Mouse (Mus musculus): Measurements from ENCODE around the gene Ryr3.

Ryr3 gene

DNA sequence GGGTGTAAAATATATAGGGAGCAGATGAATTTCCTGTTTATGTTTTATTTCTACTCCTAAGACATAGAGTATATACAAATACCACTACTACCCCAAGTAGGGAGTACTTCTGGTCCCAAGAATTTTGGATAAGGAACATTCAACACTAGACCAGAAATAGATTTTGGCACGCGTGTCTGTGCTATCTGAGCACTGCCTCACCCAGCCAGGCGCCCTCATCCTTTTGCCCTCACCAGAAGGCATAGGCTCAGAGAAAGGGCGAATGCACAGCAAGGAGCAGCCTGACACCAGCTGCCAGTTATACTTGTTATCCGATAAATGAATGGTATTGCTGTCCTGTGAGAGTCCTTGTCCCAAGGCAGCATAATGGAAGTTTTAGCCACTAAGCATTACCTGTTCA, 579.7 kb downstream of the Ryr3 start:
- DNase-seq (ENCODE audit: low spot score), result no peak

DNA sequence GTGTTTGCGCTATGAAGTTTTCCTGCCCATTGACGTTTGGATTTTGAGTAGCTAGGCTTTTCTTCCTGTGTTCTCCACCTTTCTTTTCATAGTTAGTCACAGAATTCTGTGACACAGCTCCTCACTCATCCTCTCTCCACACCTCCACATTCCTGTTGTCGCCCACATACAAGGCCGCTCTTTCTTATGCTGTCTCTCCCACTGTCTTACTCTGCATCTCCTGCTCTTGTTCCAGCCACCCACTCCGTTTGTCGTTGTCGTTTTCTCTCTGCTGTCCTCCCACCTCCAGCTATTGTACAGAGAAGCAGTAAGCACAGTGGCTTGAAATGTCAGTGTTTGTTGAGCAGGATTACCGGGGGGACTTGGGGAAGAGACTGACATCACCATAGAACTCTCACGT, 584.4 kb downstream of the Ryr3 start:
- no peak for DNase-seq (ENCODE audit: low spot score)

DNA sequence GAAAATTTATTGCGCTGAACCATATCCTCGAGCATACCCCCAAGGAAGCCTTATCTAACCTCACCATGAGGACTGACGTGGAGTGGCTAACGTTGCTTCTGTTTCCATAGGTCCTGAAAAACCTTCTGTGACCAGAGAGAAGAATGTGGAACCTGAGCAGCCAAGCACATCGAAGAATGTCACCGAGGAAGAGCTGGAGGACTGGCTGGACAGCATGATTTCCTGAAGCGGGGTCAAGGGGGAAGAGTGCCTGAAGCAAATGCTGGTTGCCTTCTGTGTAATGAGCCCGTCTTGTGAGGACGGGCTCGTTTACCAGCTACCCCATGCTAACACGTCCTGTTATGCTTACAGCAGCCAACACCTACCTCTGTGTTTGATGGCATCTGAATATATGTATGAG, 586.2 kb downstream of the Ryr3 start:
- DNase-seq (ENCODE audit: low spot score), result no peak

DNA sequence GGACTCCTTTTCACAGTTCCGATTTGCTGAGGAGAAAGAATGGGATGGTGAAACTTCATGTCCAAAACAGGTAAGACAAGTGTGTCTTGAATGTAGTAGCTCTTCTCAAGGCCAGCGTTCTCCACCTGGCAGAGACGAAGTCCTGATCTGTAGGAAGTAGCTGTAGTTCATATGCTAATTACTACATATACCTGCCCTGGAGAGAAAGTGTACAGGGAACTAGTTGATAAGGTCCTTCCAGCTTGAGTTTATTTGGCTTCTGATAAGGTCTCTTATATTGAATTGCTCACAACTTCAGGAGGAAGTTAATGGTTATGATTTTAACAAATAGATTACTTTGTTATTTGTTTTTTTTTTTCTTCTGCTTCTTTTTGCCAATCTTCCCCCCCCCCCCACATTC, 591.7 kb downstream of the Ryr3 start:
- DNase-seq (ENCODE audit: low spot score), result no peak

DNA sequence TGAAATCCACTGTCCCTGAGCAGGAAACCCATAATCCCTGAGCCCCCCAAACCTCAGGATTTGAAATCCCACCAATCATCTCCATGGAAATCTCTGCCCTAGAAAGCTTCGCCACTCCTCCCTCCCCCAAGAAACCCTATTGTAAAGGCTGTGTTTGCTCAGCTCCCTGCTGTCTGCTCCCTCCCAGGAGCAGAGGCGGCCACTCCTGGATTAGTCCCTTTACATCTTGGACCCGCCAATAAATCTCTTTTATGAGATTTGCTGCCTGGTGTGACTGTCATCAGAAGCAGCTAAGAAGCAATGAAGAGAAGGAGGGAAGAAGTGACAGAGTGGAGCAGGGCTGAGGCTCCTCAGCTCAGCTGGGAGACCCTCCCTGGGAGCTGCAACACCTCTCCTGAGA, 599.7 kb downstream of the Ryr3 start:
- no peak for DNase-seq (ENCODE audit: low spot score)

DNA sequence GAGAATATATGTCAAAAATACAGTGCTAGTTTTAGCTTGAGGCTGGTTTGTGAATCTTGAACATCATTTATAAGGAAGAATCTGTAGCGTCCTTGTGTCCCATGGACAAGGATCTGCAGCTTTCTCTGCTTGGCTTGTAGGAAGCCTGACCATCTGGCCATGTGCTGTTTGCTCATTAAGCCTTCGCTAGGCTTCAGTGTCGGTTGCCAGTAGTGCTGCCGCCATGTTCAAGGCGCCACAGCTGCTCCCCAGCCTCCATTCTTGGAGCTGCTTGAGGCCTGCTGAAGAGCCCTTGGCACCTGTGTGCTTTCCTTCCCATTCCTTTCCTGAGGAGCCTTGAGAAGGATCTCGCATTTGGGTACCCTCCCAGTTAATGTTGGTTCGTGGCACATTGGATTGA, 602.5 kb downstream of the Ryr3 start:
- no peak for DNase-seq (ENCODE audit: low spot score)

DNA sequence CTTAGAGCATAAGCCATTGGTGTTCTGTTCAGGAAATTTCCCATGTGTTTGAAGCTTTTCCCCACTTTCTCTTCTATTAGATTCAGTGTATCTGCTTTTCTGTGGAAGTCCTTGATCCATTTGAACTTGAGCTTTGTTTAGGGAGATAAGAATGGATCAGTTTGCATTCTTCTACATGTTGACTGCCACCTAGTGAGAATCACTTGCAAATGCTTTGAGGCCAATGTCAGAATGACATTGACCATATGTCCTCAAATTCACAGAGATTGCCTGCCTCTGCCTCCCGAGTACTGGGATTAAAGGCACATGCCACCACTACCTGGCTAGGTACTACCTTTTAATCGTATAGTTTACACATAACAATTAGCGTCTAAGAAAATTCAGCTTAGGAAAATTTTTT, 604.3 kb downstream of the Ryr3 start:
- DNase-seq (ENCODE audit: low spot score), result no peak

DNA sequence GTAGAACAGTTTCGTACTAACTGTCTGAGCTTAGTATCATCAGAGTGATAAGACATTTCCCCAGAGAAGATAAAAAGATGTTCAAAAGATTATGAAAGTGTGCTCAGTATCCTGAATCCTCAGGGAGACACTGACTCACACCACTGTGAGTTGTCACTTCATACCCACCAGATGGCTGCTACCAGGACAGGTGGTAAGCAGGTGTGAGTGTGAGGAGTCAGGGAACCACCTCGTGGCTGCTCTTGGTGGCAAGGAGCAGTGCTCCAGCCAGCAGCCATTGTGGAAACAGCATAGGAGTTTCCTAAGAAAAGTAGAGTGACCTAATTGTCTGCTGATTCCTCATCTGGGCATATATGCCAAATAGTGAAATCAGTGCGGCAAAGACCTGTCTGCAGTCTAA, 610.4 kb downstream of the Ryr3 start:
- no peak for DNase-seq (ENCODE audit: low spot score)

DNA sequence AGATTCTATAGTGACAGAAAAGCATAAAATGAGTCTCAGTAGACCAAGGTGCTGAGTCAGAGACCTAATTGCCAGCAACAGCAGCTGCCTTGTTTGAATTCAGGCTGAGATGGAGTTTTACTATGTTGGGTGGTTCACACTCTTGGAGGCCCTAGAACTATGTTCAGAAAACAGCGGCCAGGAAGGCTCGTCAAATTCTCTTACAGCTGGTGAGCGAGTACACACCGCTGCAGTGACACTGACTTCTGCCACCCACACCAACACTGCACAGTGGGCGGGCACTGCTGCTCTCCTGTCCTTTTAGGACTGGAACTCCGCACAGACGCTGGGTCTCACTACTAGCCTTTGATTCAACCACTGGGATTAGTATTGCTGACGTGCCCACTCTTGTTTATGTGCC, 614.4 kb downstream of the Ryr3 start:
- no peak for DNase-seq (ENCODE audit: low spot score)

DNA sequence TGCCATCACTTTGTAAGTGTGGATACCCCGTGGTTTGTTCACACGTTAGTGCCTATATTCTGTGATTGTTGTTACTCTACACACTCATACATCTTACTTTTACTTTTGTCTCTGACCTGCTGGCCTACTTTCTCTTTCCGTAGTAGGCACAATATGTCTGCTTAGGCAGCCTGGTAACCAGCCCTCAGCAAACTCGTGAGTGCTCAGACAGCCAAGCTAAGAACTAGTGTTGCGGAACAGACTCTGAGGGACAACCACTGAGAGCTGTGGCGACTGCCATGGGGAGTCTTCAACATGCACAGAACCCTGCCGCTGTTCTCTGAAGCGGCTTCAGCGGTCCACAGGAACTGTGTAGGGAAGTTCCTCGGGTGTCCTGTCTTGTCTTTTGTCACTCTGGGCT, 616.7 kb downstream of the Ryr3 start:
- no peak for DNase-seq (ENCODE audit: low spot score)

DNA sequence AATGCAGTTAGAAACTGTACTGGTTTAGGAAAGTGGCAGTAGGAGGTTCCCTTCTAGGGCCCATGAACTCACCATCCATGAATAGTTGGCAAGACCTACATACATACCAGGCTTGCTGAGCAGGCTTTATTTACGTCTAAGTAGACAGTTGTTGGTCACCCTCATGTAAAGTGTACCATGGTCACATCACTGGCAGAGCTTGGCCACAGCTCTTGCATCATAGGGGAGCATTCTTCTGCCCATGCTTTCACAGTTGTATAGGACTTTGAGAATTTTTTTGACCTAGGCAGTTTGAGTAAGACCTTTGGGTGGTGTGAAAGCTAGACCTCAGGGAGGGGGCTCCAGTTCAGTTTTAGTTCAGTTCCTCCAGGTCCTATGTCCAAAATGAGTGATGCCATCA, 619.8 kb downstream of the Ryr3 start:
- DNase-seq (ENCODE audit: low spot score), result no peak

DNA sequence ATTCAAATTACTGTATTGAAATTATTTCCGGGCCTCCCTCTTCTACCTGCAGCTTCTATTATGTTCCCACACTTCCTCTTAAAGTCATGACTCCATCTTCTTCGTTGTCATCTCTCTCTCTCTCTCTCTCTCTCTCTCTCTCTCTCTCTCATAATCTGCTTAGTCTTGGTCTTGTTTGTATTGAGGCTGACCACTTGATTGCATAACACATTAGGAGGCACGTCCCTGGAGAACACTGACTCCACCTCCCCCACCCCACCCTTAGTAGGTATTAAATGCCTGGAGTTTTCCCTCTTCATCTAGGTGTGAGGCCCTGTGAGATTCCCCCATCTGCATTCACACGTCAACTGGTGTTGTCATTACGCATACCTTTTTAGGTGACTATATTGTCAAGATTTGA, 620.5 kb downstream of the Ryr3 start:
- no peak for DNase-seq (ENCODE audit: low spot score)

DNA sequence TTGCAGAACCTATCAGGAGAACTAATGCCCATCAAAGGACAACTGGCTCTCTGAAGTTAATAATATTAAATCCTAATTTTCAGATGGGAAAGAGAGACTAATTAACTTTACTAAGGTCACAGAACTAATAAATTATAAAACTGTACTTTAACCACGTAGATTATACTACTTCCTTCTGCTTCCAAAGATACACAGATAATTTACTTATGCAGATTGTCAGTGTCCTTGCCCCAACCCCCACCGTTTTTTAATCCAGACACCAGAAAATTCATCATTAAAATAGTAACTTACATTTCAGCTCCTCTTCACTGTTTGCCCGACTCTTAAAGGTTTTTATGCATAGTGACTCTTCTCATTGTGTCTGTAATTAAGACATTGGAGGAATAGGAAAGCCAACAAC, 621.1 kb downstream of the Ryr3 start:
- no peak for DNase-seq (ENCODE audit: low spot score)

DNA sequence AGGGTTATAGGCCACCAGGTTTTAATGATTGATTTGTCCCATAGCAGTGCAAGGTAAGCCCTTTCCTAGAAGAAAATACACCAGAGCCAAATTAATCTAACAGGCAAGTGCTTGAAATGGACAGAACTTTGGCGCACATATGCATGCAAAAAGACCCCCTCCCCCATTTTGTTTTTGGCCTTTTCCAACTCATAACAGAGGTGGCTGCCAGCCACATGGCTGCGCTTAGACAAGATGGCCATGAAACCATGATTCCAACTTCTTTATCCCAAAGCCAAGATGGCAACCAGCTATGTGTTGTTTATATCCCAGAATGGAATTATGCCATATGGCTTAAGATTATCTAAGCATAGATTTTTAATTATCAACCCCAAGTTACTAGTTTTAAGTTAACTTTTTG, 623.1 kb downstream of the Ryr3 start:
- no peak for DNase-seq (ENCODE audit: low spot score)

DNA sequence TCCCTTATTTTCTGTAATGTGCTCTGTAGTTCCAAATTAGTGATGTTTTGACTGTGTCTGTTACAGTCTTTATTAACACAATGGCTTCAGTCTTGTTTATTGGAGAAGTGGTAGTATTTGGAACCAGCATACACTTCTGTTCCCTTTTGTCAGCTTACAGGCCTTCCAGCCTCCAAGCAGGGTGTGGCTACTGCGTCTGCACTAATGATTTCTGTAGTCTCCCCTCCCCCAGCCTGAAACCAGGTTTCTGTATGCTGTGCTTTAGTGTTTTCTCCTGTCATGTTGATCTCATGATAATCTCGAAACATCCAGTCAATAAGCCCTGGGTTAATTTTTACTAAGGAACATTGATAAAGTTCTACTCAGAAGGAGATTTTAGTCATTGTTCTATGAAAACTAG, 623.6 kb downstream of the Ryr3 start:
- peak; percentile 10 for DNase-seq (ENCODE audit: low spot score)

DNA sequence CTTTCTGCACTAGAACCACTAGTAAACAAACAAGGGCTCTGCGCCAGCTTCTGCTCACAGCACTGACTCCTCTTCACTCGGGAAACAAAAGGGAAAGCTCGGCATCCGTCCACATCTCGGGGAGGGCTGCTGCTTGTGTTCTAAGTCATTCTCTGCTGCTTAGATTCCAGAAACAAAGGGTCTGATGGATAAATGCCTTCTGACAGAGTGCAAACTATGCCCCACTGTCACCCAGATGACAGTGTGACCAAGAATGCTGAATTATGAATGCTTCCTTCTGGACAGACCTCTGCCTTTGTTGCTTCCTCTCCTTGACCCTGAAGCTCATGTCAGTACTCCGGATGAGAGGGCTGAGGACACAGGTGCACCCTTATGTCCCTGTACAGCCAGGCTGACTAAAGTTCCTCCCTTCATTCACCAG, 625.4 kb downstream of the Ryr3 start:
- DNase-seq (ENCODE audit: low spot score), result no peak

DNA sequence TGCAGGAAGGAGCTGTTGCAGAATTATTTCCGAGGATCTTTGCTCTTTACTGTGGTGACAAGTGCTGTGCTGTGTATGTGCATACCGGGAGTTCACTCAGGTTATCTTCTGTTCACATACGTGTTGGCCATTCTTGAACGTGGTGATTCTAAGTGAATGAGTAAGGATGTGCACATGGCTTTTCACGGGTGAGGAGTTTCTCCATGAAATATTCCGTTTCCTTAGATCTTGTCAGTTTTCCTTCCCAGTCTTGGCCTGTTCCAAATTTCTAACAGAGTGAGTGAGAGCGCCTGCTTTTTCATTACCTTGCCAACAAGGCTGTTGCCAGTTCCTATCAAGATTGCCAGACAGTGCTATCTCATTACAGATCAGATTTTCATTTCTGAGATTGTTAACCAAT, 625.9 kb downstream of the Ryr3 start:
- DNase-seq (ENCODE audit: low spot score), result no peak

Measured in MN1 (cell line).